Mouse (Mus musculus) stomach, embryonic 16.5 days (tissue): ENCODE measurements at regions not wholly inside any gene's neighbourhood (a gene's known extent, or its start where the extent isn't known, plus 50 kb on each side); places are given as distances from the start of the nearest gene placed in this dataset.

Experiments used
- ATAC-seq: fragments of 200-750 bp; cut with Nextera tagmentation; 2 replicates; pipeline ENCODE4 v1.8.0; 2017; ENCODE audit warnings: moderate number of reproducible peaks, moderate TSS enrichment; ENCODE audit not compliant: insufficient read depth, low FRiP score
- H3K27ac ChIP-seq: fragments of 300-500 bp; sonication (generic); 2 replicates; pipeline ENCODE4 v1.5.1; 2014; ENCODE audit warnings: low read length
- H3K27me3 ChIP-seq: fragments of 300-500 bp; sonication (generic); 2 replicates; pipeline ENCODE4 v1.6.1; 2014; ENCODE audit warnings: low read length, control low read depth, mixed read lengths; ENCODE audit not compliant: control insufficient read depth, insufficient read depth
- H3K36me3 ChIP-seq: fragments of 300-500 bp; sonication (generic); 2 replicates; pipeline ENCODE4 v1.6.1; 2014; ENCODE audit warnings: low read length; ENCODE audit not compliant: control insufficient read depth, insufficient read depth
- H3K4me1 ChIP-seq: fragments of 300-500 bp; sonication (generic); 2 replicates; pipeline ENCODE4 v1.6.1; 2014; ENCODE audit warnings: low read length, control low read depth, mixed read lengths; ENCODE audit not compliant: control insufficient read depth, insufficient read depth
- H3K4me2 ChIP-seq: fragments of 300-500 bp; sonication (generic); 2 replicates; pipeline ENCODE4 v1.6.1; 2014; ENCODE audit warnings: low read depth, low read length, mixed read lengths
- H3K4me3 ChIP-seq: fragments of 300-500 bp; sonication (generic); replicated peaks from 2 replicates; pipeline ENCODE4 v1.5.1; 2014; ENCODE audit warnings: mild to moderate bottlenecking, low read length
- H3K9ac ChIP-seq: fragments of 300-500 bp; sonication (generic); 2 replicates; pipeline ENCODE4 v1.6.1; 2014; ENCODE audit warnings: low read length
- H3K9me3 ChIP-seq: fragments of 300-500 bp; sonication (generic); replicated peaks from 2 replicates; pipeline ENCODE4 v1.6.1; 2016; ENCODE audit warnings: low read length, control low read depth; ENCODE audit not compliant: control insufficient read depth
- WGBS: fragments of 180-500 bp; shearing (Covaris S2); extraction: QIAGEN DNeasy Blood & Tissue Kit; methylation state at CpG from one replicate; pipeline ENCODE4 v1.1.7; 2014; 5-methylcytosine and 5-hydroxymethylcytosine counted together

DNA sequence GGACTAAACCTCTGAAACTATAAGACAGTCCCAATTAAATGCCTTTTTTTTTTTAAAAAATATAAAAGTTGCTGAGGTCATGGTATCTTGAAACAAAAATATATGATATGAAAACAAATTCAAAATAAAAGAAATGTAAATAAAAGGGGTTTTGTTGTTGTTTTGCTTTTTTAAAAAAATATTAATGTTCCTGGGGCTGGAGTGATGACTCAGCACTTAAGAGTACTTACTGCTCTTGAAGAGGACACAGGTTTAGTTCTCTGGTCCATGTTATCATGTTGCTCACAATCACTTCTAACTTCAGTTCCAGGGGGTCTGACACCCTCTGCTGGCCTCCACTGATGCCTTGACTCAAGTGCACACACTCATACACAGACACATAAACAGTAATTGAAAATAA, 53.5 kb upstream of the Atp1a1 start:
- H3K27me3 ChIP-seq, result no peaks in the 10 kb centered on the region
- H3K4me1 ChIP-seq, result peaks cover 3% of the 10 kb centered on the region
- H3K36me3 ChIP-seq, result no peaks in the 10 kb centered on the region
- no peak for ATAC-seq
- H3K9me3 ChIP-seq, result no peaks in the 10 kb centered on the region
- no peak overlapping the region for H3K27ac ChIP-seq
- H3K4me3 ChIP-seq, result no peak overlapping the region
- no peak overlapping the region for H3K4me2 ChIP-seq
- H3K9ac ChIP-seq, result no peak overlapping the region

DNA sequence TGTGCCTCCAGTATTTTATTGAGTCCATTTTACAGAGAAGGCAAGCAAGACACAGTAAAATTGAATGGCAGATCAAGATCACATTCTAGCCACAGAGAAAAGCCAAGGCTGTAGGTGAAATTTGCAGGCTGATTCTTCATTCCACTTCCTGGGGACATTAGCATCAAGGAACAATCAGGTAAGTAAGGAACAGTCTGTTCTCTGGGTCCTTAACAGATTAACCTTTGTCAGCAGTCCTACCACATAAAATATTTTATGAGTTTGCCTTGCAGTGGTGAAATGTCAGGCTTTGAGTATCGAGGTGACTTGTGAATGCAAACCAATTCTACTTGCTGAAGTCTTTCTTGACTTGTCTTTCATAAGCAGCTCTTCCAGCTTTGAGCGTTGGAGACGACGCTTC, 50.2 kb upstream of the Atp1a1 start:
- Histone ChIP-seq H3K9me3 (no peaks in the 10 kb centered on the region), H3K27ac (no peak overlapping the region), H3K36me3 (no peaks in the 10 kb centered on the region), H3K27me3 (no peaks in the 10 kb centered on the region), H3K4me2 (no peak overlapping the region), H3K4me3 (no peak overlapping the region), H3K9ac (no peak overlapping the region), H3K4me1 (no peaks in the 10 kb centered on the region; the same call in 1 of the 2 replicates)
- ATAC-seq, result no peak
- 89% methylated on average over 4 of the region's 4 CpGs for WGBS
